Mouse (Mus musculus) heart, postnatal 14 days (tissue): ENCODE results near the gene Fhit. TPM values are rescaled to one million over a fixed set of nuclear protein-coding genes. Genes with fewer than 3 reads are reported as not detected.
"Not testable (repeated sequence)": the region's sequence is repeated elsewhere in the genome, so short reads cannot be mapped to it uniquely, and the experiment has no call there.

Source experiments
- DNase-seq, 2 experiments: peaks; one replicate each; pipeline ENCODE4 v3.0.0; 2021 to 2022
- intact Hi-C: fragments of 180-260 bp; cut with DNase I; formaldehyde crosslinking; loops from one replicate; pipeline ENCODE4 v1.15.1; 2025
- total RNA-seq, 2 experiments: library from RNA; stranded (reverse); gene quantifications; 2 replicates each; pipeline ENCODE4 v1.2.3; 2021

Fhit gene
- total RNA-seq, 2 experiments from 2014 or later, result 4.3 to 7.1 TPM

DNA sequence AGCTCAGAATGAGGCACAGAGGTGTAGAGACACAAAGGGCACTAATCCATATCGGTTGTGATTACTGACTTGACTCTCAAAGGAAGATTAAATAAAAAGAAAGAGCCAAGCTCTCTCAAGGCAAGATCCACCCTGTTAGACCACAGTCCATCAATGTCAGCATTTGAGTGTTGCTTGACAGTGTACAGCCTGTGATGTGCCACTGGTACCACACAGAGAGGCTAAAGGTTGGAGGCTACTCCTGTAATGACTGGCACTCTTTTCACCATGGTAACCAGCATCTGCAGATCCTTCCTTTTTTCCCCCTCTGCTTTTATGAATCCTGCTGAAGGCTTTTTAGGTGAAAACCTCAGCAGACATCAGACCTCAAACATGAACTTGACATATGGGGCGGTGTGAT lies 1138.5 kb downstream of the Fhit start:
- no peak for DNase-seq

DNA sequence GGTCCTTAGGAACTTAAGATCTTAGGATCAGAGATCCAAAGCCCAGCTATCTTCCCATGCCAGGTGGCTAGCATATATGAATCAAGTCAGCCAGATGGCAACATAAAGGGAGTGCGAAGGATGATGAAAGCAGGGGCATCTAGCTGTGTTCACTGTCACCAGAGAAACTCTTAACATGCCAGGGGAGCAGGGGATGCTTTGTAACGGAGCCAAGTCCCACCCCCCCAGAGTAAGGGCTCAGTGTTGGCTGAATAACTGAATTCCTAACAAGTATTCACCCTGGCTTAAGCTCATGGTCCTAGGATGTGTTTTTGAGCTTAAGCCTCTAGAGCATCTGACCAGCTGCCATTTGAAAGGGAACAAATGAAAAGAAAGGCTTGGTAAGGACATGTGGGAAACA lies 1139.5 kb downstream of the Fhit start:
- DNase-seq, result no peak
- intact Hi-C loops, result no loop called here

More for the DNA sequence above, 1138.5 kb downstream of the Fhit start:
- intact Hi-C loops, result no loop called here

DNA sequence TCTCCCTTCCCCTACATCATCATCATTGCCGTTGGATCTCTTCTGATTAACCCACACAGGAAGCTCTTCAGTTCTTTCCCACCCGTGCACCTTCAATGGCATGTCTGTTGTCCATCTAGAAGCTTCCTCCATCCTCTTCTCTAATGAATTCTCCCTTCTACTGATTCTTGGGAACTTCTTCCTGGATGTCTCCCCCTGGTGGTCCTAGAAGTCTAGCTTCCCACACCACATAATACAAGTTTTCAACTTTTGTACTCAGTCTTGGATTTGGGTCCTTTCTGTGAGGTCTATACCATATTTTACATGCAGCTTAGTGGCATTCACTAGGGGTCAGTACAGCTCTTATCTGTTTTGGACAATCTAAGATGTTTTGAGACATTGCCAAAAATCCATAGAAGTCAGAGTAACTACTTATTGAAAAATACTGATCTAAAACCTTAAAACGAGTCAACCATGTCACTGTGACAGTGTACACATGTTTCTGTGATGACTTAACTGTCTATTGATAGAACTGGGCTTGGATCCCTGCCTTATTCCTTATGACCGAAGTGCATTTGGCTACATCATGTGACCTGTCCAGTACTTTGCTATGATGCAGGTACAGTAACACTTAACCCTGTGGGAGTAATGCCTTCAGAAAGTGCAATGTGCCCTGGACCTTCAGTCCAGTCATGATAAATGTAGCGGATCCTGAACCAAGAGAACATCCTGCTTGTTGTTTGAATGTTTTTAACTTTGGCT lies 1141.3 kb downstream of the Fhit start:
- intact Hi-C loops, result no loop called here
- DNase-seq, result peak in 1 of 2 experiments; percentile 6

DNA sequence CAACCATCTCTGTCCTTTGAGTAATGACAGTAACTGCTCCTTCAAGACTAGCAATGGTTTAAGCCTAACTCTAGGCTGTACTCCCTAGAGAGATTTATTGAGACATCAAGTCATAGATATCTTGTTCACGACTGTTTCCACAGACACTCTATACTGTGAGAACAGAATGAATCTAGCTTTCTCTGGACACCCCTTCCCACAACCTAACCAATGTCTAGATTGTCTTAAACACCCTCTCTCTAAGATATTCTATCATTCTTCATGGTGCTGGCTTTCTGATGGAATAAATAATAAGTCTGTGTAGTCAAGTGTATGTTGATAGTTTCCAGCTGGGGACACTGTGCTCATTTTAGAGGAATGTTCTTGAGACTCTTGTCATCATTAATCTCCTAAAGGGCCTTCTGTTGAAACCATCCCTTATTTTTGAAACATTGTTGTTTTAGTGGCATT lies 1148.0 kb downstream of the Fhit start:
- DNase-seq, result no peak
- intact Hi-C loops, result no loop called here

DNA sequence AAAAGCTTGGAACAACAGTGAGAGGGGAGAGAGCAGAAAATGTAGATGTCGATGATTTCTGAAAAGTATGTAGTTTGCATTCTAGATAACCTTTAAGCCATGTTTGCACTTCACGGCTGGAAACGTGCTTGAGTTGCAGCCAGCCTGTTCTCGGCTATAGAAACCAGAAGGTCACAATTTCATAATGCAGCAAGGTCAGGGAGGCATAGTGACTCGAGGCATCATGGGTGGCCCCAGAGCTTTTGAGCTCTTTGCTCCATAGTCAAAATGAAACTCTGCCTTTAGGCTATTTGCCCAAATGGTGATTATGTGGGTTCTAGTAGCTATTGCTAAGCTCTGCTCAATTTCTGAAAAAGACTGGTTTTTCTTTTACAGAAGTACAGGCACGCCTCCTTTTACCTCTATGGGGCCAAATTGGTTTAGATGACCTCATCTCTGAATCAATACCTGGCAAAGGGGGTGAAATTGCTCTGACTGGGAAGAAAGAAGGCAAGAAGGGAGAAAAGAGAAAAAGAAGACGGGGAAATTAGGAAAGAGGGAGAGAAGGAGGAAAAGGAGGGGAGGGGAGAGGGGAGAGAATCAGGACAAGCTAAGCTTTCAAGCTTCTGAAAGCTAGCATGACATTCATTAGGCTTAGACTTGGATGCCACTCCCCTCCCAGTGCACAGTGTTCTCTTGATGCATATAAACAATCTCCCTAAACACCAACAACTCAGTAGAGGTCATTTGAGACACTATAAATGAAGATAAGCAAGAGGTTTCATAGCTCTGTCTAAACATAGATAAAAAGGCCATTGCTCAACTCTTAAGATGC lies 1148.6 kb downstream of the Fhit start:
- intact Hi-C loops, result no loop called here

DNA sequence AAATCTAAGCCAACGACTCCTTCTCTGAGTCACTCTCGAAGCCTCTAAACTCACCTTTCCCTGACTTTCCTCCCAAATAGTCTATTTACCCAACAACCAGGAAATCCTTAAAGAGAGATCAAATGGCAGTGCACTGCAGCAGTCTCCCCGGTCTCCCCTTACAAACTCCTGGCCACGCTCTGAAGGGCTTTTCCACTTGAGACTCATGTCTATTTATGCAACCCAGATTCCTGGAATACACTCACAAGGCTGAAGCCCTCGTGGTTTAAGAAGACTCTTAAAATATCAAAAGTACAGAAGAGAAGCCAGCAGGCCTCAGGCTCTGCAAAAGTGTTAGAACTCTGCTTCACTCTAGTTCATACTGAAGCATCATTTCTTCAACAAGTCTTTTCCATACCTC lies 1155.6 kb downstream of the Fhit start:
- intact Hi-C loops, result no loop called here
- DNase-seq, result no peak

More for the DNA sequence above, 1148.6 kb downstream of the Fhit start:
- DNase-seq, result no peak

DNA sequence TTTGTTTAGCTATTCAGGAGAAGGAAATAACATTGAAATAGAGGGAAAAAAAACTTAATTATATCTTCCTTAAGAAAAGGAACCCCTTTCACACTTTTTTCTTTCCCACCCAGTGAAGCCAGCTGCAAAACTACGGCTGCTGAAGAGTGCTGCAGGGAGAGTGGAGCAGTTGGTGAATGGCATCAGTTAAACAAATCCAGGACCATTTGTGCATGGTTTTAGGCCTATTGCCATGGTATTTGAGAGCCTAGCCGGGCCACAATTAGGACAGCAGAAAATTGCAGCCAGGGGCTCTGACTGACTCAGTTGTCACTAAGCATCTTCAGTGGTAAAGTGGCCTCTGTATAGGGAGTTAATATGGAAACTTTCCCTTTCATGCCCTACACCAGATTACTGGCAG lies 1158.0 kb downstream of the Fhit start:
- no peak for DNase-seq
- intact Hi-C loops, result no loop called here

DNA sequence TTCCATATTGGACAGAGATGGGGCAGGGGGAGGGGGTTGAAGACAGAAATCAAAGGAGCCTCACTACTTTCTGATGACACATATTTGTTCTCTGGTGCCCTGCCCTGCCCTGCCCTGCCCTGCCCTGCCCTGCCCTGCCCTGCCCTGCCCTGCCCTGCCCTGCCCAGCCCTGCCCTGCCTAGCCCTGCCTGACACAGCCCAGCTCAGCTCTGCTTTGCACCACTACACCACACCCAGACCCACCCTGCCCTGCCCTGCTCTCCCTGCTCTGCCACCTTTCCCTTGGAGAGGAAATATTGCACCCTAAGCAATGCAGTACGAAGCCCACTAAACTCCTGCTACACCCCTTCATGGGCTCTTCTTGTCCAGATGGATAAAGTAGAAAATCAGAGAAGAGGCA lies 1171.2 kb downstream of the Fhit start:
- DNase-seq, result no peak

DNA sequence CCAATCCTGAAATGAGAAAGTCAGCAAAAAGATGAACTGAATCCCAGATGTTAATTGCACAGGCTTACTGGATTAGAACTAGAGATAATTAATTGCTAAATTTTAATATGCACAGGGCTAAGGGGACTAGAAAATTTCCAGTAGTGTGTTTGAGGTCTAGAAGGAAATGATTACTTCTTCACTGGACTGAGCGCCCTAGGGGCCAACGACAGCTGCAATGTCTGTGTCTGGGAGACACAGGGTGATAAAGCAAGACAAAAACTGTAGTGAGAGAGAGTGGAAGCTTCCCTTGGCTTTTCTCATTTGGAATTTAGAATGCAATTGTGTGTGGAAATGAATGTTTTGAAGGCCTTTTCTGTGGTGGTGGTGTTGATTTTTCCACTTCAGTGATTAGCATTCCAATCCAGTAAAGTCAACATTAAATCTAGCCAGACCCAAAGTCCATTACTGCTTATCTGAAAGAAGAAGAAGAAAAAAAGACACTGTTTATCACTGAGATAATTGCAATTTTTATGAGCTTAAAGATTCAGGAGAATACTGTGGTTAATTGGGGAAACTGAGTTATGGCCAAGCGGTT lies 1184.8 kb downstream of the Fhit start:
- intact Hi-C loops, result no loop called here
- peak in 1 of 2 experiments; percentile 6 for DNase-seq

More for the DNA sequence above, 1171.2 kb downstream of the Fhit start:
- intact Hi-C loops, result no loop called here

DNA sequence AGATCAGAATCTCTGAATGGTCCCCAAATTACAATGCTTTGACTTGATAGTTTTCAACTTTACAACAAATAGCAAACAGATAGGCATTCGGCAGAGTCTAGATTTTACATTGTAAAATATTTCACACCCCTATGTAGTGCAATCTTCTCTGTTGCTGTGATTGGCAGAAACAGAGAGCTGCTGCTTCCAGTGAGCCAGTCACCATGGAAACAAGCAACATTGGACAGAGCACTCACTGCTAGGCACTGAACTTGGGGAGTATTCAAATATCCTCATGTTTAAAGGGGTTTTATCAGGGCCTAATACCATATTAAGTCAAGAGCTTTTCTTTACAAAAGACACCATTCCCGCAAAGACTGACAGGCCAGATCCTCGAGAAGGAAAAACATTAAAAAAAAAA lies 1187.4 kb downstream of the Fhit start:
- DNase-seq, result no peak
- intact Hi-C loops, result no loop called here

DNA sequence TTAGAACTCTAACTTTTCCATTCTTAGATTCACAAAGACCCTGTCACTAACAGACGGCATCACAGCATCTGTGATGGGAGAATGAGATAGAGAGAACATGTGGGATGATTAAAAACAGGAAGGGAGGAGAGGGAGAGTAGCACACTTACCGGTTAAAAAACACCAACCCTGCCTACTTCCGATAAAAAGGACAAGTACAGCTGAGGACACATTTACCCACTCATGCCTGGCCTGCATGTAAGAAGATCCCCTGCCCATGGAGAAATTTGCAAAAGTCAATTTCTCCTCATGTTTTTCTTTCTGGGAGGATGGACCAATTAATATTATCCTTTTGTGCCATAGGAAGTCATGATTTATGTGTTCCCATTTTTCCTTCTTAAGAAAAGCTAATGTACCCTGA lies 1198.0 kb downstream of the Fhit start:
- intact Hi-C loops, result no loop called here

DNA sequence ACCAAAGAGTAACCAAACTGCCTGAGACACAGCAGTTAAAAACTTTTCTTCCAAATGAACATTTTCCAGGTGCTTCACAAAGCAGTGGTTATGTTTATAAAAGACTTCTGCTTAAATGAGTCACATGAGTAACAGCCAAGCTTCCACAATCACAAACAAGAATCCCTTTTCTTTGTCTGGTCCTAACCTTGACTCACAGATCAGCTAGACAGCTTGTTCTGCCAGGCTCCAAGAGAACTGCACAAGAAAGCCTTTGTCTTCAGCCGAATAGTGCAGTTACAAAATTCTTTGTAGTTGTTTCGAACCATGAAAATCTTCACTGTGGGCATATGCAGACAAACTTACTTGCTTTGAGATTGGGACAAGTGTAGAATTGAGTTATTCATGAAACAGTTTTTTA lies 1201.4 kb downstream of the Fhit start:
- intact Hi-C loops, result no loop called here
- DNase-seq, result no peak

More for the DNA sequence above, 1198.0 kb downstream of the Fhit start:
- DNase-seq, result no peak

DNA sequence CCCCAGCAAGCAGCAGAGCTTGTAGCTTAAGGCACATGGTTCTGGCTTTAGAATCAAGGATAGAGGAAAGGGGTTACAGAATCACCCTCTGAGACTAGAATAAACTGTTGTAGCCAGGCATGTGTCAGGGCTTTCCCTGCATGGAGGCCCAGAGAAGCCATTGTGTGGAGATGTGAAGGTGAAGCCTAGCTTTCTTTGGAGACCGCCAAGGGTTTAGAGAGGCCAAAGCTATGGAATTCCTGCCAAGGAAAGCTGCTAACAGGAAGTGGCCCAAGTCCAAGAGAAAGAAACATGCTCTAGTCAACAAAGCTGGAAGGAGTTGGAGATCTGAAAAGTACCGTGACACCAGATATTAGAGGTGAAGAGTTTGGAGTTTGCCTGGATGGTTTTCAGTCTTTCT lies 1262.3 kb downstream of the Fhit start:
- intact Hi-C loops, result no loop called here
- peak; percentile 1 to 2 for DNase-seq

DNA sequence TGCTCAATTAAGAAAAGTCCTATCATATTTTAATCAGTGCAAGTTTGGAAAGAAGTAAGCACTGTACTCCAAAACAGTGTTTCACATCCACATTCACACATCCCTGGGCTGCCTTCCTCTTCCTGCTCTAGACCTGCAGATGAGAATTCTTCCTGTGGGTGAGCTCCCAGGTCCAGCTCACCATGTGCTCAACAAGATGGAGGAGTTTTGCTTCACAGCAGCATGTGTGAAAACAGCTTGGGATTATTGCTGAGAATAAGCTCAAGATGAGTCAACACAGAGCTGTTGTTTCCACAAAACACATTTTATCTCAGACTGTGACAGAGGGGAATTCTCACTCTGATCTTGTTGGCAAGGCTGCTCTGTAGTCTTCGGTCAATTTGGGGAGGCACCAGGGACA lies 1265.3 kb downstream of the Fhit start:
- DNase-seq, result no peak
- intact Hi-C loops, result no loop called here

DNA sequence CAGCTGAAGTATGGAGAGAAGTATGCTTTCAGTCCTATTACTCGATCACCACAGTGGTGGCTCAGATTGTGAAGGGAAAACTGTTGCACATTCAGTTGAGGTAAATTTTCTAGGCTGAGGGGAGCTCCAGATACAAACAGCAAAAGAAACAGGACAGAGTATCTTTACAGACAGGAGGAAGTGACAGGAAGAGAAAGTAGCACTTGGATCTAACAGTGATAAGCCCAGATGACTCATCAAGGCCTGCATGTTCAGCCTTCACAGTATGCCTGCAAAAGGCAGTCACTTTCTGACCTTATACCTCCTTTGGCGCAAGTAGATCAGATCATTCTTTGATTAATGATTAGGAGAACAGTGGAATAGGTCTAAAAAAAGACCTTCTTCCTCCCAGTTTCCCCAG lies 1309.8 kb downstream of the Fhit start:
- intact Hi-C loops, result no loop called here
- no peak for DNase-seq

DNA sequence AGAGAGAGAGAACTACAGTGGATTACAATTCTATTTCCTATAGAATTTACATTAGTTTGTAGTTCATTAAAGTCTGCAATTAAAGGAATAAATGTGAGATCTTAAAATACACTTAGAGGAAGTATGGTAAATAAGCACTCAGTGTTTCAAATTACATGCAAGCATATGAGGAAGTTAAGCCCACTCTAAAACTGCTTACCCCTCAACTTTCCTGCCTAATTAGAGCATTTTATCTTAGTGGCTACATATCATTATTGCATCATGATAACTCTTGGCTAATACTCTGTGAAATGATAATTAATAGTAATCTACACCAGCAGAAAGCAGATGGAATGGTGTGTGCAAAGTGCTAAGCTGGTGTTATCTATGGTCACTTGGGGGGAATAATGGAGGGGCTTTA lies 1329.5 kb downstream of the Fhit start:
- intact Hi-C loops, result no loop called here
- no peak for DNase-seq

DNA sequence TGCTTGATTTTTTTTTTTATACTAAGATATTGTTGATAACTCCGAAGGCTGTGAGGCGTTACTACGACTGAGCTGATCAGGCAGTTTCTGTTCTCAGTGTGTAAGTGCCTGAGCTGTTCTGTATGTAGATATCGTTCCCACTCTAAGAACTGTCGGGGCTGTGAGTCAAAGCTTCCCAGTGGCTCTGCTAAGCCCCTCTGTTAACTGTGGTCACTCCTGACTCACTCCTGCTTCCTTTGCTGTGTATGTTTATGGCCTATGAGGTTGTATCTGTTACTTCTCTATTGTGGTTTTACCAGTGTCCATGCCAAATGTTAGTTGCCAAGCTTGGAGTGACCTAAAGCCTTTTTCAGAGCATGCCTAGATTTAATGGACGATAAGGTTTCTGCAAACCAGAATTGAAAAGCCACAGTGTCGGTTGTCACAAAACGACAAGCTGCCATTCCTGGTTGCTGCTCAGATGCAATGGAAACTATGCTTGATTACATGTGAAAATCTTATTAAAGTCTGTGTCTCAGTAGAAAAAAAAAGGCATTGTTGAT lies 1333.1 kb downstream of the Fhit start:
- intact Hi-C loops, DNase-seq: not testable (repeated sequence)

DNA sequence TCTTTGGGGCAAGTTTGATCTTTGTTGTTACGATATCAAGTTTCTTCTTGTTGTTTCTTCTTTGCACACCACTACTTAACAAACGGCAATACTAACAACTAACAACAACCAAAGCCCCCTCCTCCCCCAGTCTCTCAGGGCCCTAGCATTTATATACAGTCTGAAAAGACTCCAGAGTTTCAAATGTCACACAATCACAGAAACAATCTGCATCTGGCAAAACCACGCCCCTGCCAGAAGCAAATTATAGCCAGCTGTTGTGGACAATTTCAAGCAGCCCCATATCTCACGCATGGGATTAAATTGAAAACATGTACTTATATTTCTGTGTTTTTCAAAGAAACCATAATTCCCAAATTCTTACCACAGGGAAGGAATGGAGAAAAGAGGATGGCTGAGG lies 1345.9 kb downstream of the Fhit start:
- DNase-seq, result no peak
- intact Hi-C loops, result no loop called here

DNA sequence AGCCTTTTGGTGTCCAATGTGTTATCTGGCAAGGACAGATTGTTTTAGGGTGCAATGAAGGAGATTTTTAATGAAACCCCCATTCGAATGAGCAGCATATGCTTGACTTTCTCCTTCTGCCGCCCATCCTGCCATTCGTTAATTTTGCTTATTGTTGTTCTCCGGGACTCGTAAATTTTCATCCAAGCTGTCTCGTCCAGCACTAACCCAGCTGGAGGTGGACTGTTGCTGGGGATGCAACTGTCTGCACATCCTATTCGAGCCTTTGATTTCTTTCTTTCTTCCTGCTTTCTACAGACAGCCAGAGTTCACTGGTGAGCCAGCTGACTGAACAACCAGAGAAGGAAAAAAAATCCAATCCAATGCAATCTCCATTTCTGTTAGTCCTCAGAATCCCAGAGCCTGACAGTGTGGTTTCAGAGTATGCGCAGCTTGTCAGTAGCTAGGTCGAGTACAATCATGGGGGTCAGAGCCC lies 1350.0 kb downstream of the Fhit start:
- peak in 1 of 2 experiments; percentile 2 for DNase-seq

DNA sequence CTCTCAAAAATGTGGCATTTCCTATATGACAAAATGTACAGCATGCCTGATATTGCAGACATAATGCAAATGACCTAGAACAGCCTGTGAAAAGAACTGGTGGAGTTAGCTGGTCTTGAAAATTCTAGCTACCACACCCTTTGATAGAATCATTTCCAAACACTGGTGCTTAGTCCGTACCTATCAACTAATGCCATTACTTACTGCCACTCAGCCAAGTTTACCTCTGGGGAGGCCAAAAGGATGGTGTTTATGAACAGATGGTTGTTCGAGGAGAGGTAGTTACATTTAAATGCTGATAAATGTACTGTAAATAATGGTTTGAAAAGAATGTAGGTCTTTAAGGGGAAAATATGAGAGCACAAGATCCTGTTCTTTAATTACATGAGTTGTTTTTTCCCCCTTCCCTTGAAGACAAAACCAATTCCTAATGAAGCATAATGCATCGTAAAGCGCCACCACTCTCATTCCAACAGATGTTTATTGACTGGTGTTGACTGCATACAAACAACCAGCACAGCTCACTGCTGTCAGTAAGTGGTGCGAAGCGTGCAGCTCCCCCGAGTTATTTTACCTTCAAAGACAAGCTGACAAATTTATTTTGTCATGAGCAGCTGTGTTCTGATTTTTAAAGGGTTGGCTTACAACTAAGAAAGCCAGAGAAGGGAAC lies 1350.5 kb downstream of the Fhit start:
- DNase-seq, result no peak
- intact Hi-C loops, result no loop called here

More for the DNA sequence above, 1350.0 kb downstream of the Fhit start:
- intact Hi-C loops, result no loop called here
